Mouse (Mus musculus): ENCODE data around the gene Ccm2l.
A peak's percentile ranks its signal among the peaks of the same experiment; 100 is the strongest.

Ccm2l gene

DNA sequence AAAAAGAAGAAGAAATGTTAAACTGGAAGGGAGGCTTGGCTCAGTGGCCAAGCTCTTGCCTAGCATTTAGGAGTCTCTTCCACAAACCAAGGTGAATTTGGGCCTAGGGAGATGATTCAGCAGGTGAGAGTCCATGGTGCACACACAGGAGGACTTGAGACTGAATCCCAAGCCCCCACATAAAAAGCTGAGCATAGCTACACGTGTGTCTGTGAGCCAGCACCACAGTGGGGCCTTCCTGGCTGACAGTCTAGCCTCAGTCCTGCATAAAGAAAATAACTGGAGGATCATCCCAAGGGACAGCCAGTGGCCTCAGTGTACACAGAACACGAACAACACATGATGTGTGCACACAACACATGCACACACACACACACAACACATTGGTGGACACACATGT, 23.6 kb downstream of the Ccm2l start:
- DNase-seq (ENCODE audit: low read depth, low spot score): no peak

GRCm38 (mm10) chr2:153090551-153091165, 24.9 kb downstream of the Ccm2l start:
- DNase-seq (ENCODE audit: low read depth, low spot score): peak; percentile 93

- DNase-seq (ENCODE audit: low read depth, low spot score): no peak
Measured at GRCm38 (mm10) chr2:153107046-153107766, 41.5 kb downstream of the Ccm2l start.

GRCm38 (mm10) chr2:153107802-153108201, 42.0 kb downstream of the Ccm2l start:
- DNase-seq (ENCODE audit: low read depth, low spot score): no peak

DNA sequence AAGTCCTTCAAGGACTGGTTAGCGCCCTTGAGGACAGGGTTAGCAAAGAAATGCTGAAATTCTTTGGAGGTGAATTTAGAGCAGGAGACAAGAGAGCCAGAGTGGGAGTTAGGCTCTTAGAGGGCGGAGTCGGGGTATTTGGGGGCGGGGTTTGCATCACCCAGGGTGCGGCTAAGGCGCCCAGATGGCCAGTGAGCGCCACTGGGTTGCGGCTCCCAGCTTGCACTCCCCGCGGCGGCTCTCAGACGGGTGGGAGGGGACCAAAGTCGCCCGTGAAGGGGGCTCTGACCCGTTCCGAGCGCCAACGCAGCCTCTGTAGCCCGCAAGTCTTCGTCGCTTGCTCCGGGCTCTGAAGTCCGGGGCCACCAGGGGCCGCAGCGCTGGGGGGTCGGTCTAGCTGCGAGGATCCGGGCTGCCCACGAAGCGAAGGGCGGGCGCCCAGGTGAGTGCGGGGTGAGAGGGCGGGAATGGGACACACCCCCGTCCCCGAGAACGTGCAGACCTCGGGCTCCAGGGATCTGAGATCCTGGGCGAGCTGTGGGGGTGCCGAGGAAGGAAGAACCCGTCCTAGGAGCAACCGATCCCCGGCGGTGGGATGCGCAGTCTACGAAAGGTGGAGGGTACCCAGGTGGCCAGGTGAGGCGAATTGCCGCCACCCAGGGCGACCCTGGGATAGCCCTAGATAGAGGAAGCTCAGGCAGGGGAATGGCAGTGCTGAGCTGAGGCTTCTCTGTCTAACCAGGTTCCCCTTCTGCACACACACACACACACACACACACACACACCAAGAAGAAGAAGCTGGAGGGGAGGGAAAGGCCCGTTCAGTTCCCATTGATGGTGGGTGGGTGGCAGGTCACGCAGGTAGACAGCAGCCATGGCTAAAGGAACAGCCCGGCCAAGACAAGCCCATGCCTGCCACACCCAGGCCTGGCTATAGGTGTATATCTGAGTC, 42.8 kb downstream of the Ccm2l start, which contains the start of gene Hck:
Hck (plus strand) TSS at position 156 of the 952 bp plus-strand sequence.
- no peak for DNase-seq (ENCODE audit: low read depth, low spot score)

DNA sequence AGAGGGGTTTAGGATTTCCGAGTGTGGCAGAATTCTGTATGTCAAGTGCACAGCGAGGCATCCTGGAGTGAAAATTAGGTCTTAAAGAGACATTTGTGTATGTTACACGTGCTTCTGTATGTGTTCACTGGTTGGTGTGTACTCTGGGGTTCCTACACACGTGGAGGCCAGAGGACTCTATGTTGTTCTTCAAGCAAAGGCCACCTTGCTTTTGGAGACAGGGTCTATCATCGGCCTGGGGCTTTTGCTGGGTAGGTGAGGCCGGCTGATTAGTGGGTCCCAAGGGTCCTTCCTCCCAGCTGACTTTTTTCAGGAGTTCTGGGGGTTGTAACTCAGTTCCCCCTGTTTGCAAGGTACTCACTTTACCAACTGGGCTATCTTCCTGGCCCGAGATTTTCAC, 43.8 kb downstream of the Ccm2l start:
- DNase-seq (ENCODE audit: low read depth, low spot score): no peak

- DNase-seq (ENCODE audit: low read depth, low spot score): no peak
Measured at GRCm38 (mm10) chr2:153111298-153111697, 45.5 kb downstream of the Ccm2l start.

DNA sequence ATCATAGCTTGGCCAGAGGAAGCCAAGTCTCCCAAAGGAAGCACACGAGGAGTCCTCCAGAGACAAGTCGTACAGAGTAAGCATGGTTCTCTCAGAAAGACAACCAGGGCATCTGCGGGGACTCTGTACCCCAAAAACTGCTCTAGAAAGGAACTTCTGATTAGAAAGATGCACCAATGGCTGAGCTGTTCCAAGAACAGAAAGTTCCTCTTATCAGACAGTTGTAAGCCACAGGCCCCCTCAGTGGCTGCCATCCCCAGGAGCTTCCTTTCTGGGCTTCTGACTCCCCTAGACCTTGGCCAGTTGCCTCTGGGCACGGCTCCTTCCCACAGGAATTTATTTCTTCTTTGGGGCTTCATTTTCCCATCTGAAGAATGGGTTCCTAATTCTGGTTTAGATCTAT, 49.9 kb downstream of the Ccm2l start:
- DNase-seq (ENCODE audit: low read depth, low spot score): peak; percentile 43

DNA sequence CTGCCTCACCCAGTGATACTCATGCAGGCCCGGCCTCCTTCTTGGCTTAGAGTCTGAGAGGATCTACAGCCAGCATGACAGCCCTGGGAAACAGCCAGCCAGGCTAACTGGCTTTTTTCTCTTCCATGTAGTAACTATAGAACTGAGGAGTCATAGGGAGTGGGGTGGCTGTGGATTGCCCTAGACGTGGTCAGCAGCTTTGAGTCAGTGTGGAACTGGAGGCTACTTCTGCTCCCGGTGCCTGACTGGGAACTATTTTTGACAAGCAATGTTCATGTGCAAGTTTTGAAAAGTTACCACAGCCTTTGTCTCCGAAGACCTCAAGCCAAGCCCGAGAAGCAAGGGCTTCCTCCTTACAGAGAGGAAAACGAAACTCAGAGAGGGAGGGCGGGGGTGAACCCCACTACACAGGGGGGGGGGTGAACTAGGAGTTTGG, 51.3 kb downstream of the Ccm2l start:
- peak; percentile 36 for DNase-seq (ENCODE audit: low read depth, low spot score)

GRCm38 (mm10) chr2:153119488-153119887, 53.7 kb downstream of the Ccm2l start:
- no peak for DNase-seq (ENCODE audit: low read depth, low spot score)

DNA sequence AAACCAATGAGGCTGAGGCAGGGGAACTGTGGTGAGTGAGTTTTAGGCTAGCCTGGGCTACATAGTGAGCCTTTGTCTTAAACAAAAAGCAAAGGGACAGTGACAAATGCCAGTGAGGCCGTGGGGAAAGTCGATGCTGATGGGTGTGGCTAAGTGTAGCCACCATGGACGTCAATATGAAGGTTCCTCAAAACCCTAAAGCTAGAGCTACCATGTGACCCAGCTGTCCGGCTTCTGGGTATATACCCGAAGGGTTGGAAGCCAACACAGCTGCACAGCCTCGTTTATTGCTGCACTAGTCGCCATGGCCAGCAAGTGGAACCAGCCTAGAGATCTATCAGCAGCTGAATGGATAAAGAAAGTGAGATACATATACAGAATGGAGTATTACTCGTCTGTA, 54.4 kb downstream of the Ccm2l start:
- DNase-seq (ENCODE audit: low read depth, low spot score): peak; percentile 75

- peak; percentile 94 for DNase-seq (ENCODE audit: low read depth, low spot score)
Measured at GRCm38 (mm10) chr2:153121821-153122615, 56.3 kb downstream of the Ccm2l start.

GRCm38 (mm10) chr2:153122701-153123100, 56.9 kb downstream of the Ccm2l start:
- DNase-seq (ENCODE audit: low read depth, low spot score): peak; percentile 88

GRCm38 (mm10) chr2:153125875-153126274, 60.1 kb downstream of the Ccm2l start:
- DNase-seq (ENCODE audit: low read depth, low spot score): peak; percentile 66

DNA sequence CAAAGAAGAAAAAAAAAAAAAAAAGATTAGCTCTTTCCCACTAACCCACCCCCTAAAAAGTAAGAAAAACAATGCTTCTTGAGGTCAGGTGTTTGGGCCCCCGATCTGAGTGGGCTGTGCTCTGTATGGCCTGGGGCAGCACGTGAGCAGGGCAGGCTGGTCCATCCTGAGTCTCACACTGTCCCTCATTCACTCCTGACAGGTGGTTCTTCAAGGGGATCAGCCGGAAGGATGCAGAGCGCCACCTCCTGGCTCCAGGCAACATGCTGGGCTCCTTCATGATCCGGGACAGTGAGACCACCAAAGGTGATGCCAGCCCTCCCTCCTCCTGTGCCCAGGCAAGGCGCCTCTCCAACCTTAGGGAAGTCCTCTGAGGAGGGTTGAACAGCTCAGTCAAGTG, 65.3 kb downstream of the Ccm2l start:
- peak; percentile 63 for DNase-seq (ENCODE audit: low read depth, low spot score)
